Mouse (Mus musculus) embryonic facial prominence, embryonic 11.5 days (tissue): ENCODE results near the gene Opcml. TPM values are rescaled to one million over a fixed set of nuclear protein-coding genes. Genes with fewer than 3 reads are reported as not detected.

ENCODE experiments used
- ATAC-seq: fragments of 200-750 bp; cut with Nextera tagmentation; replicated peaks from 2 replicates; pipeline ENCODE4 v1.8.0; 2017; ENCODE audit warnings: low read depth; ENCODE audit not compliant: insufficient number of reproducible peaks, low FRiP score, low TSS enrichment
- DNase-seq: peaks from one replicate; pipeline ENCODE4 v3.0.0-alpha.2; 2015; ENCODE audit warnings: low spot score
- H3K27ac ChIP-seq: fragments of 300-500 bp; sonication (generic); replicated peaks from 2 replicates; pipeline ENCODE4 v1.5.1; 2014; ENCODE audit warnings: mild to moderate bottlenecking, low read depth, low read length, control low read depth
- H3K27me3 ChIP-seq: fragments of 300-500 bp; sonication (generic); 2 replicates; pipeline ENCODE4 v1.6.1; 2014; ENCODE audit warnings: mild to moderate bottlenecking, low read length, moderate library complexity, mixed read lengths; ENCODE audit not compliant: control insufficient read depth, insufficient read depth
- H3K36me3 ChIP-seq: fragments of 300-500 bp; sonication (generic); replicated peaks from 2 replicates; pipeline ENCODE4 v1.6.1; 2014; ENCODE audit warnings: low read depth, mild to moderate bottlenecking, low read length, moderate library complexity, mixed read lengths; ENCODE audit not compliant: control insufficient read depth, insufficient read depth
- H3K4me1 ChIP-seq: fragments of 300-500 bp; sonication (generic); 2 replicates; pipeline ENCODE4 v1.6.1; 2014; ENCODE audit warnings: low read length, mixed read lengths; ENCODE audit not compliant: control insufficient read depth, insufficient read depth
- H3K4me2 ChIP-seq: fragments of 300-500 bp; sonication (generic); 2 replicates; pipeline ENCODE4 v1.6.1; 2014; ENCODE audit warnings: low read depth, mild to moderate bottlenecking, control low read depth, low read length, moderate library complexity
- H3K4me3 ChIP-seq: fragments of 300-500 bp; sonication (generic); 2 replicates; pipeline ENCODE4 v1.5.1; 2014; ENCODE audit warnings: low read depth, low read length, control low read depth
- H3K9ac ChIP-seq: fragments of 300-500 bp; sonication (generic); replicated peaks from 2 replicates; pipeline ENCODE4 v1.6.1; 2014; ENCODE audit warnings: mild to moderate bottlenecking, control low read depth, low read length
- H3K9me3 ChIP-seq: fragments of 300-500 bp; sonication (generic); replicated peaks from 2 replicates; pipeline ENCODE4 v1.6.1; 2016; ENCODE audit warnings: mild to moderate bottlenecking, low read length, inconsistent platforms, mixed read lengths; ENCODE audit not compliant: control insufficient read depth
- WGBS: fragments of 180-500 bp; shearing (Covaris S2); extraction: QIAGEN DNeasy Blood & Tissue Kit; methylation state at CpG from one replicate; pipeline ENCODE4 v1.1.7; 2014; 5-methylcytosine and 5-hydroxymethylcytosine counted together
- polyA plus RNA-seq: library from polyadenylated mRNA; unstranded; fragments of >200 nt; fragmentation: Nextera tagmentation; extraction: Ambion mirVana; gene quantifications from 2 replicates; pipeline ENCODE4 v1.2.1, GENCODE M21; 2014

The Opcml gene
- polyA plus RNA-seq, 1 experiment from 2014 or later = 2.3 TPM

DNA sequence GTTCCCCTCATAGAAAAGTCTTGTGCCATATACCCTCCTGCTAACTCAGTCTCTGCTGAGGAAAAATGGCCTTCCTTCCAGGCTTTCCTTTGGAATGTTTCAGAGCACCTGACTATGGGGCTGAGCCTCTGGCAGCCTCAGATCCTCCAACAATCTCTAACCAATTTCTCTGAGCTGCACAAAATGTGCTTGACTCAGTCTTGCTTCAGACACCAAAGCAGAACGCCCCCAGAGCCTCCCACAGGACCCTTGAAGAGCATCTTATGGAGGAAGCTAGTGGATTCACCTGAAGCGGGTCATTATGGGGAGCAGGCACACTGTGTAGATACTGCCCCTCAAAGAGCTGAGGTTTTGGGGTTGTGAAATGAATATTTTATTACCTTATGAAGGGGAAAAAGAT, 386.5 kb downstream of the Opcml start:
- ATAC-seq = no peak

DNA sequence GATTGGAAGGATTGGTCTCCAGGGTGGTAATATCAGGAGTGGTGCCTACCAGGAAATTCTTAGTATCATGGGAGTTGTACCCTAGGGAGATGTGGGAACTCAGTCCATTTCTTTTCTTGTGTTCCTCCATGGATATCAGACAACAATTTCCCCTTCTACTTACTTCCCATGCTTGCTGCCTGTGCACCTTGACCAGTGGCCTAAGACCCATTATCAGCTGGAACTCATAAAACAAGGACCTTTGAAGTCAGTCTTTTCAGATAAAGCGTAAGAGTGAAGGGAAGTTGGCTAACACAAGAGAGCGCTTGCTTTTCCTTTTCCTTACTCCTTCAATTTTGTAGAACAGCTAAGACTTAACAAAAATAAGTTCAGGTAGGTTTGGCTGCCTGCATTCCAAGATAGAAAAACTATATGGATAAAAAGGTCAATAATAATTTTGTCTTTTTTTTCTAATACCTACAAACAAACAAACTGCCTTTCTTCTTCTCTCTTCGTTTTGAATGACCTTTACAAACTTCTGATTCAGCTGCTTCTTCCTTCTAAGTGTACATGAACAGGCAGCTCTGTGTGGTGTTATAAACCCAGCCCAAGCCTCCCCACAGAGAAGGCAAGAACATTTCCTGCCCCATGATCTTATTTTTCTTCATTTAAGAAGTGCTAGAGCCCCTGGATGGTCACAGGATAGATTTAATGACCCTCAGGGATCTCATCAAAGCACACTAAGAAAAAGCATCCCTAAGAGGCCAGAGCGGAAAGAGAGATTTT, 387.7 kb downstream of the Opcml start:
- H3K4me2 ChIP-seq = no peak overlapping the region
- no peaks in the 10 kb centered on the region for H3K27me3 ChIP-seq
- H3K27ac ChIP-seq = no peak overlapping the region
- no peaks in the 10 kb centered on the region for H3K4me1 ChIP-seq
- H3K4me3 ChIP-seq = no peak overlapping the region
- 84% methylated on average over 4 of the region's 4 CpGs for WGBS
- no peak overlapping the region for H3K9ac ChIP-seq
- H3K36me3 ChIP-seq = no peaks in the 10 kb centered on the region
- no peaks in the 10 kb centered on the region for H3K9me3 ChIP-seq
- ATAC-seq (no peak), DNase-seq (no peak)

More for the DNA sequence above, 386.5 kb downstream of the Opcml start:
- H3K9me3 ChIP-seq = no peaks in the 10 kb centered on the region
- whole genome bisulfite sequencing = 87% methylated on average over 2 of the region's 2 CpGs
- H3K36me3 ChIP-seq = no peaks in the 10 kb centered on the region
- no peak overlapping the region for H3K4me3 ChIP-seq
- no peak overlapping the region for H3K4me2 ChIP-seq
- H3K27ac ChIP-seq = no peak overlapping the region
- H3K27me3 ChIP-seq = no peaks in the 10 kb centered on the region
- DNase-seq = no peak
- H3K9ac ChIP-seq = no peak overlapping the region
- H3K4me1 ChIP-seq = no peaks in the 10 kb centered on the region

DNA sequence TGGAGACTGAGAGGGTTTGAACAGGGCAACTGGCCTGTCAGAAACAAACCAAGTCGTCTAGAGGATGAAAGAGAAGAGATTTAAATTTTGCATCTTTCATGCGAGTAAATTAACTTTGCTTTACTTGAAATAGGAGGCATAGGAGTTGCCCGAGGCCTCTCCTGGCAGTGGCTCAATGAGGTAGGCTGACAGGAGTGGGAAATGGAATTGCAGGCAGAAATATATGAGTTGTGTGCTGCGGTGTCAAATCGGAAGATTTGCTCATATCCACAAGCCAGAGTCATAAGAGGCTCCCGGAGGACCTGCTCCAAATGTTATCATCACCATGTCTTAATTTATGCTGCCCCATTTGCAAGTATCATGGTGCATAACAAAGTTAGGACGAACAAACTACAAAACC, 391.3 kb downstream of the Opcml start:
- H3K27ac ChIP-seq = no peak overlapping the region
- DNase-seq = no peak
- no peak for ATAC-seq
- no peak overlapping the region for H3K9ac ChIP-seq
- no peak overlapping the region for H3K4me3 ChIP-seq
- H3K4me1 ChIP-seq = no peaks in the 10 kb centered on the region
- H3K9me3 ChIP-seq = no peaks in the 10 kb centered on the region
- H3K27me3 ChIP-seq = no peaks in the 10 kb centered on the region
- WGBS = 85% methylated on average over 7 of the region's 7 CpGs
- no peaks in the 10 kb centered on the region for H3K36me3 ChIP-seq
- no peak overlapping the region for H3K4me2 ChIP-seq

DNA sequence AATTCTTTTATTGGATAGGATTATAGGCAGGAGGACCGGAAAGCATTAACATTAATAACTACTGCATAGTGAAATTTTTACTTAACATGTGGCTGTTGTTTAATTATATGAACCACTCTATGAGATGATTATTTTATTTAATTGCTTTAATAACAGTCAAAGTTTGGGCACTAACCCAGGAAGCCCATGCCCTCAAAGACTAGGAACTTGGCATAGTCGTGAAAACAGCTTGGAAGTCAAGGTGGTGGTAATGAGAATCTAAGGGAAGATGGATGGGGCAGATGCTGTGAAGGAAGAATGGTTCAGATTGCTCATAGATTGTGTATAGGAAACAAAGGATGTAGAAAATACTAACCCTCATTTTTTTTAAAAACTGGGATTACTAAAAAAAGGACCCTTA, 399.7 kb downstream of the Opcml start:
- no peaks in the 10 kb centered on the region for H3K9me3 ChIP-seq
- no peak for ATAC-seq
- 88% methylated on average over 2 of the region's 2 CpGs for WGBS

DNA sequence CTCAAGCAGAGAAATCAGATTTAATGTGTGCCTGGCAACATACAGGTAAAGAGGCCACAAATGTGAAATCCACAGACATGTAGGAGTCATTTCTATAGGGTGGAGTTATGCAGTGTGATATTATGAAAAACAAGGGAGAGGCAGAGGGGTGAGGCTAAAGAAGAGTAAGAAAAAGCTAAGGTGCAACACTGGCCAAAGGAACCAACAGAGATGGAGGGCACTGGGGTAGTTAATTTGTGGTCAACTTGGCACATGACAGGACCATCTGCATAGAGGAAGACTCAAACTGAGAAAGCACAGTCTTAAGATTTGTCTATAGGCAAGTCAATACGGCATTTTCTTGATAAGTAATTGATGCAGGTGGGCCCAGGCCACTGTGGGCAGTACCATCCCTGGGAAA, 400.2 kb downstream of the Opcml start:
- no peaks in the 10 kb centered on the region for H3K36me3 ChIP-seq
- no peak overlapping the region for H3K4me3 ChIP-seq
- no peak overlapping the region for H3K4me2 ChIP-seq
- ATAC-seq (no peak), DNase-seq (no peak)
- no peak overlapping the region for H3K9ac ChIP-seq
- no peaks in the 10 kb centered on the region for H3K27me3 ChIP-seq
- no peak overlapping the region for H3K27ac ChIP-seq
- whole genome bisulfite sequencing = 75% methylated on average over 1 of the region's 1 CpGs
- H3K4me1 ChIP-seq = no peaks in the 10 kb centered on the region
- no peaks in the 10 kb centered on the region for H3K9me3 ChIP-seq

More for the DNA sequence above, 399.7 kb downstream of the Opcml start:
- DNase-seq = no peak
- Histone ChIP-seq H3K4me1 (no peaks in the 10 kb centered on the region), H3K9ac (no peak overlapping the region), H3K4me2 (no peak overlapping the region), H3K27me3 (no peaks in the 10 kb centered on the region), H3K4me3 (no peak overlapping the region), H3K27ac (no peak overlapping the region), H3K36me3 (no peaks in the 10 kb centered on the region)

DNA sequence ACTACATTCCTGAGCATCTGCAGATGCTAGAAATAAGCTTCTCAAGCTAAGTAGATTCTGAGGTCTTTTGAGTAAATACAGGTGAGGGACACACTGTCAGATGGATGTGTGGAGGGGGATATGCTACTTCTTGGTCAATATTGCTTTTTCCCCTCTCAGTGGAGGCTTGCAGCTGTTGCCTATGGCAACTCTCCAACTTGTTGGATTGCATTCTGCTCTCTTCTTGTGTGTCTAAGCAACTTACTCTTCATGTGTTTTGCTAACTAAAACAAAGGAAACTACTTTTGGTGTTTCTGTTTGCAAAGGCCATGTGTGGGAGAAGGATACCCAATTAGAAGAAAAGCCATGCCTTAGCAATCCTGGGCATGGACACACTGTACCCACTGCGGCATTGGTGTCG, 406.0 kb downstream of the Opcml start:
- DNase-seq (no peak), ATAC-seq (no peak)
- Histone ChIP-seq H3K9ac (no peak overlapping the region), H3K36me3 (no peaks in the 10 kb centered on the region), H3K4me3 (no peak overlapping the region), H3K9me3 (no peaks in the 10 kb centered on the region), H3K27ac (no peak overlapping the region), H3K4me2 (no peak overlapping the region), H3K27me3 (no peaks in the 10 kb centered on the region), H3K4me1 (no peaks in the 10 kb centered on the region)
- WGBS = 90% methylated on average over 2 of the region's 2 CpGs

DNA sequence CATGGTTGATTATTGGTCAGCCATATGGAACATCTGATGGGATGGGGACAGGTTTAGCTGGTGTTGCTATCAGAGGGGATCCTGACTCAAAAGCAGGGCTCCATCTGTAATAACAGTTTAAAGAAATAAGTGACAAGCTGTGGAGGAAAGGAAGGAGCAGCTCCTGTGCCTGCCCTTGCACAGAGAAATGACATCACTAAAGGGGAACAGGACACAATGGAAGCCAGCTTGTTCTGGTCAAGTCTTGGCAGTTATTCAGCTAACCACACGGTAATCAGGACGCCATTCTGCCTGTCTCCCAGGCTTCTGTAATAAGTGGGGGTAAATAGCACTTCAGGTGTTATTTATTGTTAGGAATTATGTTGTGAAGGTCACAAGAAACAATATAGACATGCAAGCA, 406.5 kb downstream of the Opcml start:
- Histone ChIP-seq H3K4me2 (no peak overlapping the region), H3K4me3 (no peak overlapping the region), H3K4me1 (no peaks in the 10 kb centered on the region), H3K36me3 (no peaks in the 10 kb centered on the region), H3K9me3 (no peaks in the 10 kb centered on the region), H3K9ac (no peak overlapping the region), H3K27ac (no peak overlapping the region), H3K27me3 (no peaks in the 10 kb centered on the region)
- ATAC-seq (no peak), DNase-seq (no peak)
- 65% methylated on average over 2 of the region's 2 CpGs for WGBS

DNA sequence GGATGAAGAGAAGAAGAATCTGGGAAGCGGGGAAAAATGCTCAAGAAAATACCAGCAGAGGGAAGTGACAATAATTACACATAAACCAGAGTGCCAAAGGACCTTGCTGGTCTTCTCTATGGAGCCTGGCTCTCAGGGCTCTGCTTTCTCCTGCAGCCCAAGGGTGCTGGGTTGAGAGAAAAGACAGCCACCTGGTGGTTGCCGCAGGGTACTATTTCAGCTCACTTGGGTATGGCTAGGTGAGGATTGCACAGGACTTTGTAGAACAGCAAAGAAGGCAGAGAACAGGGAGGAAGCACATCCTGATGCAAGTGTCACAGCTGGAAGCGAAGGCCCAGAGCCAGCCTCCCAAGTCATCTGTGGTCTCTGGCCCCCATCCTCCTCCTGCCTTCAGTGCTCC, 407.1 kb downstream of the Opcml start:
- 50% methylated on average over 3 of the region's 3 CpGs for WGBS
- Histone ChIP-seq H3K36me3 (no peaks in the 10 kb centered on the region), H3K4me1 (no peaks in the 10 kb centered on the region), H3K27ac (no peak overlapping the region), H3K4me3 (no peak overlapping the region), H3K27me3 (no peaks in the 10 kb centered on the region), H3K4me2 (no peak overlapping the region), H3K9ac (no peak overlapping the region), H3K9me3 (no peaks in the 10 kb centered on the region)
- peak; percentile 52 for DNase-seq
- 0 out of 2 replicates have a peak, but pooled peaks have one; percentile 59 for ATAC-seq
